Mouse (Mus musculus): ENCODE data around the gene Olfr180. TPM values are rescaled to one million over a fixed set of nuclear protein-coding genes. Genes with fewer than 3 reads are reported as not detected.

The Olfr180 gene
- not detected in 2 replicates for polyA plus RNA-seq (2015; fragmentation: Nextera tagmentation; extraction: Ambion mirVana)

GRCm38 (mm10) chr16:58929292-58929691 lies at the start of gene Olfr180:
TSS of gene Olfr180 (minus strand) at chr16:58929392.
- 84% methylated on average over 4 of the region's 4 CpGs for WGBS
- H3K9me3 ChIP-seq (replicated peaks): no peaks in the 10 kb centered on the region
- H3K4me1 ChIP-seq: no peaks in the 10 kb centered on the region
- H3K4me2 ChIP-seq: no peak within 1 kb of the TSS
- H3K9ac ChIP-seq: no peak within 1 kb of the TSS
- no peaks in the 10 kb centered on the region for H3K36me3 ChIP-seq (ENCODE audit: poor library complexity, severe bottlenecking)
- no peak for ATAC-seq
- no peak within 1 kb of the TSS for H3K27ac ChIP-seq
- no peak within 1 kb of the TSS for H3K4me3 ChIP-seq
- no peaks in the 10 kb centered on the region for H3K27me3 ChIP-seq

GRCm38 (mm10) chr16:58928655-58929054 lies 537 bp downstream of the Olfr180 start, which contains the start of gene Olfr181:
TSS of gene Olfr181 (minus strand) at chr16:58928755.
- ATAC-seq: no peak
- Histone ChIP-seq H3K4me1 (no peaks in the 10 kb centered on the region), H3K36me3 (ENCODE audit: poor library complexity, severe bottlenecking) (no peaks in the 10 kb centered on the region), H3K9me3 (replicated peaks) (no peaks in the 10 kb centered on the region), H3K9ac (no peak within 1 kb of the TSS), H3K4me2 (no peak within 1 kb of the TSS), H3K27me3 (no peaks in the 10 kb centered on the region), H3K4me3 (no peak within 1 kb of the TSS), H3K27ac (no peak within 1 kb of the TSS)
- WGBS: 76% methylated on average over 1 of the region's 1 CpGs

- Histone ChIP-seq H3K27ac (no peak within 1 kb of the TSS), H3K4me1 (no peaks in the 10 kb centered on the region), H3K4me2 (no peak within 1 kb of the TSS), H3K36me3 (ENCODE audit: poor library complexity, severe bottlenecking) (no peaks in the 10 kb centered on the region), H3K27me3 (no peaks in the 10 kb centered on the region), H3K9ac (no peak within 1 kb of the TSS), H3K9me3 (replicated peaks) (no peaks in the 10 kb centered on the region), H3K4me3 (no peak within 1 kb of the TSS)
- ATAC-seq: no peak
- 94% methylated on average over 3 of the region's 3 CpGs for WGBS
These were observed 37.2 kb downstream of the Olfr180 start, which contains the start of gene Olfr178 for GRCm38 (mm10) chr16:58891963-58892362. TSS of gene Olfr178 (minus strand) at chr16:58892063.

GRCm38 (mm10) chr16:58884416-58884815 lies 44.8 kb downstream of the Olfr180 start:
- Histone ChIP-seq H3K9ac (no peak overlapping the region), H3K4me1 (no peaks in the 10 kb centered on the region), H3K36me3 (ENCODE audit: poor library complexity, severe bottlenecking) (no peaks in the 10 kb centered on the region), H3K27me3 (no peaks in the 10 kb centered on the region), H3K27ac (no peak overlapping the region), H3K4me3 (no peak overlapping the region), H3K9me3 (replicated peaks) (no peaks in the 10 kb centered on the region; the same call in 1 of the 2 replicates), H3K4me2 (no peak overlapping the region)
- WGBS: 95% methylated on average over 2 of the region's 2 CpGs
- no peak for ATAC-seq

- WGBS: 68% methylated on average over 1 of the region's 1 CpGs
- no peak within 1 kb of the TSS for H3K27ac ChIP-seq
- H3K27me3 ChIP-seq: no peaks in the 10 kb centered on the region
- H3K4me2 ChIP-seq: no peak within 1 kb of the TSS
- no peaks in the 10 kb centered on the region for H3K9me3 ChIP-seq (replicated peaks)
- no peak for ATAC-seq
- H3K36me3 ChIP-seq (ENCODE audit: poor library complexity, severe bottlenecking): no peaks in the 10 kb centered on the region
- no peaks in the 10 kb centered on the region for H3K4me1 ChIP-seq
- H3K9ac ChIP-seq: no peak within 1 kb of the TSS
- no peak within 1 kb of the TSS for H3K4me3 ChIP-seq
These were observed 54.5 kb downstream of the Olfr180 start, which contains the start of gene Olfr177 for GRCm38 (mm10) chr16:58874668-58875067. TSS of gene Olfr177 (minus strand) at chr16:58874768.

Other genes with a start within 250 kb of the Olfr180 start
- gene Gpr15, start 210.3 kb downstream of the Olfr180 start, polyA plus RNA-seq (2015; fragmentation: Nextera tagmentation; extraction: Ambion mirVana): not detected in 2 replicates
- 108 and 110 TPM in 2 replicates for gene Cldnd1, start 201.5 kb downstream of the Olfr180 start, polyA plus RNA-seq (2015; fragmentation: Nextera tagmentation; extraction: Ambion mirVana)
- gene Olfr172, start 166.2 kb downstream of the Olfr180 start, polyA plus RNA-seq (2015; fragmentation: Nextera tagmentation; extraction: Ambion mirVana): not detected in 2 replicates
- gene Olfr173, start 129.1 kb downstream of the Olfr180 start, polyA plus RNA-seq (2015; fragmentation: Nextera tagmentation; extraction: Ambion mirVana): not detected in 2 replicates
- gene Olfr175-ps1, start 102.6 kb downstream of the Olfr180 start, polyA plus RNA-seq (2015; fragmentation: Nextera tagmentation; extraction: Ambion mirVana): not detected in 2 replicates
- not detected in 2 replicates for gene Olfr177, start 54.6 kb downstream of the Olfr180 start, polyA plus RNA-seq (2015; fragmentation: Nextera tagmentation; extraction: Ambion mirVana)
- not detected in 2 replicates for gene Olfr178, start 37.3 kb downstream of the Olfr180 start, polyA plus RNA-seq (2015; fragmentation: Nextera tagmentation; extraction: Ambion mirVana)
- not detected in 2 replicates for gene Olfr181, start 637 bp downstream of the Olfr180 start, polyA plus RNA-seq (2015; fragmentation: Nextera tagmentation; extraction: Ambion mirVana)
- not detected in 2 replicates for gene Olfr183, start 66.0 kb upstream of the Olfr180 start, polyA plus RNA-seq (2015; fragmentation: Nextera tagmentation; extraction: Ambion mirVana)
- gene Olfr186, start 100.9 kb upstream of the Olfr180 start, polyA plus RNA-seq (2015; fragmentation: Nextera tagmentation; extraction: Ambion mirVana): not detected in 2 replicates
- gene Olfr187, start 110.4 kb upstream of the Olfr180 start, polyA plus RNA-seq (2015; fragmentation: Nextera tagmentation; extraction: Ambion mirVana): not detected in 2 replicates
- not detected in 2 replicates for gene Olfr190, start 148.6 kb upstream of the Olfr180 start, polyA plus RNA-seq (2015; fragmentation: Nextera tagmentation; extraction: Ambion mirVana)
- not detected in 2 replicates for gene Olfr191, start 160.4 kb upstream of the Olfr180 start, polyA plus RNA-seq (2015; fragmentation: Nextera tagmentation; extraction: Ambion mirVana)
- gene Olfr193, start 182.5 kb upstream of the Olfr180 start, polyA plus RNA-seq (2015; fragmentation: Nextera tagmentation; extraction: Ambion mirVana): not detected in 2 replicates
- gene Olfr194, start 191.7 kb upstream of the Olfr180 start, polyA plus RNA-seq (2015; fragmentation: Nextera tagmentation; extraction: Ambion mirVana): not detected in 2 replicates
- not detected in 2 replicates for gene Olfr195, start 217.7 kb upstream of the Olfr180 start, polyA plus RNA-seq (2015; fragmentation: Nextera tagmentation; extraction: Ambion mirVana)
- gene Olfr196, start 241.1 kb upstream of the Olfr180 start, polyA plus RNA-seq (2015; fragmentation: Nextera tagmentation; extraction: Ambion mirVana): not detected in 2 replicates

Measured in forebrain, embryonic 13.5 days (tissue).